Mouse (Mus musculus): ENCODE results near the gene Slc35e4. TPM values are rescaled to one million over a fixed set of nuclear protein-coding genes. Genes with fewer than 3 reads are reported as not detected.

Slc35e4 gene
- polyA plus RNA-seq, 1 experiment, result 69.6 TPM

DNA sequence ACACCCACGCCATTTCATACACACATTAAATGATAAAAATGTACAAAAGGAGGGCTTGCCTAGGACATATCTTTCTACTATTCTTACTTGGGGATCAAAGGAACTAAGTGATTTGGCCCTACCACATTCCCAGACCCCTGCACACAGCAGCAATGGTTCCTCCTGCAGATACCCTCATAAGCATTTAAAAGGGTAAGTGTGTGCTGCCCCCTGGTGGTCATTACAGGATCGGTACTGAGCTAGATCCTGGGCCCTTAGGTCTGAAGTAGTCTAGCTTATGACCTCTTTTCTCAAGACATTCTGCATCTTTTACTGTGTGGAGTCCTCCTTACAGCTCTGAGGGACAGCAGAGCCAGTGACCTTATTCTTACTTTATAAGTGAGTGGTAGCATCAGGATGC, 34.6 kb downstream of the Slc35e4 start:
- Histone ChIP-seq H3K36me3 (ENCODE audit: control insufficient read depth, insufficient read depth) (no peaks in the 10 kb centered on the region), H3K79me2 (ENCODE audit: control insufficient read depth, insufficient read depth) (no peaks in the 10 kb centered on the region), H3K4me3 (no peak overlapping the region), H3K27me3 (ENCODE audit: control insufficient read depth, insufficient read depth, insufficient read length) (no peaks in the 10 kb centered on the region), H3ac (ENCODE audit: control insufficient read depth, insufficient read length) (no peak overlapping the region), H3K4me2 (ENCODE audit: low read depth) (no peak overlapping the region)
- TF ChIP-seq TCF12 (IDR thresholded peaks at IDR 0.05; ENCODE audit: insufficient read depth, poor library complexity, severe bottlenecking), result no peak
- TF ChIP-seq MAX (IDR thresholded peaks at IDR 0.05; ENCODE audit: low read depth), result no peak
- TF ChIP-seq MYOD1 (IDR thresholded peaks at IDR 0.05; ENCODE audit: control insufficient read depth in 1 of 3, insufficient read length in 2 of 3, low read depth in 2 of 3), result no peak
- TF ChIP-seq USF1 (IDR thresholded peaks at IDR 0.05; ENCODE audit: low read depth), result no peak
- TF ChIP-seq CEBPB (IDR thresholded peaks at IDR 0.05; ENCODE audit: insufficient read depth, poor library complexity, severe bottlenecking), result no peak
- TF ChIP-seq E2F4 (IDR thresholded peaks at IDR 0.05; ENCODE audit: insufficient read depth), result no peak
- no peak for TF ChIP-seq MYOG (IDR thresholded peaks at IDR 0.05; ENCODE audit: control insufficient read depth in 1 of 3, insufficient read depth in 1 of 3, insufficient read length in 2 of 3, low read depth in 2 of 3)
- no peak for TF ChIP-seq POLR2A (IDR thresholded peaks at IDR 0.05; ENCODE audit: insufficient read length, low read depth)
- TF ChIP-seq SRF (IDR thresholded peaks at IDR 0.05; ENCODE audit: control insufficient read depth, insufficient read length, low read depth), result no peak
- TF ChIP-seq TCF3 (IDR thresholded peaks at IDR 0.05; ENCODE audit: insufficient read length, low read depth), result no peak
- TF ChIP-seq REST (IDR thresholded peaks at IDR 0.05; ENCODE audit: insufficient read depth, insufficient read length), result no peak
- no peak for TF ChIP-seq POLR2AphosphoS2 (IDR thresholded peaks at IDR 0.05; ENCODE audit: insufficient read length, low read depth)

- Histone ChIP-seq H3K79me2 (ENCODE audit: control insufficient read depth, insufficient read depth) (no peaks in the 10 kb centered on the region), H3K36me3 (ENCODE audit: control insufficient read depth, insufficient read depth) (no peaks in the 10 kb centered on the region), H3ac (ENCODE audit: control insufficient read depth, insufficient read length) (no peak overlapping the region), H3K4me2 (ENCODE audit: low read depth) (no peak overlapping the region), H3K4me3 (no peak overlapping the region), H3K27me3 (ENCODE audit: control insufficient read depth, insufficient read depth, insufficient read length) (no peaks in the 10 kb centered on the region)
- TF ChIP-seq USF1 (IDR thresholded peaks at IDR 0.05; ENCODE audit: low read depth) (peak; percentile 85), MYOG (IDR thresholded peaks at IDR 0.05; ENCODE audit: control insufficient read depth in 1 of 3, insufficient read depth in 1 of 3, insufficient read length in 2 of 3, low read depth in 2 of 3) (peak in 1 of 3 experiments; percentile 39), MYOD1 (IDR thresholded peaks at IDR 0.05; ENCODE audit: control insufficient read depth in 1 of 3, insufficient read length in 2 of 3, low read depth in 2 of 3) (peak in 1 of 3 experiments; percentile 54), CEBPB (IDR thresholded peaks at IDR 0.05; ENCODE audit: insufficient read depth, poor library complexity, severe bottlenecking) (no peak)
Measured at GRCm38 (mm10) chr11:3878660-3879059, 35.8 kb downstream of the Slc35e4 start.

GRCm38 (mm10) chr11:3876419-3876818, 38.0 kb downstream of the Slc35e4 start:
- Histone ChIP-seq H3K79me2 (ENCODE audit: control insufficient read depth, insufficient read depth) (no peaks in the 10 kb centered on the region), H3K4me3 (no peak overlapping the region), H3K4me2 (ENCODE audit: low read depth) (no peak overlapping the region), H3ac (ENCODE audit: control insufficient read depth, insufficient read length) (no peak overlapping the region), H3K27me3 (ENCODE audit: control insufficient read depth, insufficient read depth, insufficient read length) (no peaks in the 10 kb centered on the region), H3K36me3 (ENCODE audit: control insufficient read depth, insufficient read depth) (no peaks in the 10 kb centered on the region)
- TF ChIP-seq POLR2A (IDR thresholded peaks at IDR 0.05; ENCODE audit: insufficient read length, low read depth) (no peak), USF1 (IDR thresholded peaks at IDR 0.05; ENCODE audit: low read depth) (no peak), TCF3 (IDR thresholded peaks at IDR 0.05; ENCODE audit: insufficient read length, low read depth) (no peak), POLR2AphosphoS2 (IDR thresholded peaks at IDR 0.05; ENCODE audit: insufficient read length, low read depth) (no peak), TCF12 (IDR thresholded peaks at IDR 0.05; ENCODE audit: insufficient read depth, poor library complexity, severe bottlenecking) (no peak), SRF (IDR thresholded peaks at IDR 0.05; ENCODE audit: control insufficient read depth, insufficient read length, low read depth) (no peak), MAX (IDR thresholded peaks at IDR 0.05; ENCODE audit: low read depth) (no peak), MYOD1 (IDR thresholded peaks at IDR 0.05; ENCODE audit: control insufficient read depth in 1 of 3, insufficient read length in 2 of 3, low read depth in 2 of 3) (no peak)

- Histone ChIP-seq H3K27me3 (ENCODE audit: control insufficient read depth, insufficient read depth, insufficient read length) (no peaks in the 10 kb centered on the region), H3K4me3 (peak overlapping the region; percentile 27), H3K36me3 (ENCODE audit: control insufficient read depth, insufficient read depth) (no peaks in the 10 kb centered on the region), H3ac (ENCODE audit: control insufficient read depth, insufficient read length) (no peak overlapping the region), H3K4me2 (ENCODE audit: low read depth) (peak overlapping the region; percentile 90), H3K79me2 (ENCODE audit: control insufficient read depth, insufficient read depth) (no peaks in the 10 kb centered on the region)
- TF ChIP-seq MAX (IDR thresholded peaks at IDR 0.05; ENCODE audit: low read depth), result no peak
- TF ChIP-seq SRF (IDR thresholded peaks at IDR 0.05; ENCODE audit: control insufficient read depth, insufficient read length, low read depth), result no peak
- no peak for TF ChIP-seq MYOG (IDR thresholded peaks at IDR 0.05; ENCODE audit: control insufficient read depth in 1 of 3, insufficient read depth in 1 of 3, insufficient read length in 2 of 3, low read depth in 2 of 3)
- no peak for TF ChIP-seq E2F4 (IDR thresholded peaks at IDR 0.05; ENCODE audit: insufficient read depth)
- no peak for TF ChIP-seq REST (IDR thresholded peaks at IDR 0.05; ENCODE audit: insufficient read depth, insufficient read length)
- TF ChIP-seq USF1 (IDR thresholded peaks at IDR 0.05; ENCODE audit: low read depth), result no peak
- no peak for TF ChIP-seq POLR2AphosphoS2 (IDR thresholded peaks at IDR 0.05; ENCODE audit: insufficient read length, low read depth)
- TF ChIP-seq TCF12 (IDR thresholded peaks at IDR 0.05; ENCODE audit: insufficient read depth, poor library complexity, severe bottlenecking), result no peak
- no peak for TF ChIP-seq TCF3 (IDR thresholded peaks at IDR 0.05; ENCODE audit: insufficient read length, low read depth)
- no peak for TF ChIP-seq MYOD1 (IDR thresholded peaks at IDR 0.05; ENCODE audit: control insufficient read depth in 1 of 3, insufficient read length in 2 of 3, low read depth in 2 of 3)
Measured at GRCm38 (mm10) chr11:3864343-3864742, 50.1 kb downstream of the Slc35e4 start.

DNA sequence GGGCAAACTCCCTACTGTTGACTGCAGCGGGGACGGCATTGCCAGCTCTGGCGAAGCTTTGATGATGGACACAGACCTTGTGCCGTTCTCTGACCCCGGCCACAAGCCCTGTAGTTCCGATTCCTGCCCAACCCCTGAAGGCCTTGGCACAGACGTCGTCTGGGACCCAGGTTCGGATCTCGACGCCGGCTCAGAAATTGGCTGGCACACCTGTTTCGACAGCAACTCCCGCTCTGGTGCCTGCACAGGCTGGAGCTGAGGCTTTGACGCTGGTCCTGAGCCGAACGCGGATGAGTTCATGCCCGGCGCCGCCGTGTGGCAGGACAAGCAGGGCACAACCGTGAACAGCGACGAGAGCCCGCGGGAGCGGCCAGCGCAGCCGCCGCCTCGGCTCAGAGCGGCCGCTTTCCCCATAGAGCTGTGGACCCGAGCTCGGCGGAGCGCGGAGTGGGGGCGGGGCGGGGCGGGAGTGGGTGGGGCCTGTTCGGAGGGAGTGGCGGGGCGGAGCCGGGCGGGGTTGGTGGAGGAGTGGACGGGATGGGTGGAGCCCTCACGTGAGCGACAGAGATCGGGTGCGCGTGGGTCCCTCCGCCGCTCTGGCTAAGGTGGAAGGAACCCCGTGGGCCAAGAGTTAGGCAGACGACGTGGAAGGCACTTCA, 50.9 kb downstream of the Slc35e4 start, which contains the start of gene Osbp2:
Gene Osbp2 (minus strand): TSS at position 450 of the 659 bp plus-strand sequence.
- H3K79me2 ChIP-seq (ENCODE audit: control insufficient read depth, insufficient read depth), result no peaks in the 10 kb centered on the region
- H3K4me3 ChIP-seq, result peak within 1 kb of the TSS; percentile 27
- H3K4me2 ChIP-seq (ENCODE audit: low read depth), result peak within 1 kb of the TSS; percentile 90
- peak; percentile 62 for TF ChIP-seq POLR2AphosphoS2 (IDR thresholded peaks at IDR 0.05; ENCODE audit: insufficient read length, low read depth)
- peak; percentile 75 for TF ChIP-seq POLR2A (IDR thresholded peaks at IDR 0.05; ENCODE audit: insufficient read length, low read depth)
- TF ChIP-seq MYOD1 (IDR thresholded peaks at IDR 0.05; ENCODE audit: control insufficient read depth in 1 of 3, insufficient read length in 2 of 3, low read depth in 2 of 3), result peak in 1 of 3 experiments; percentile 25
- TF ChIP-seq E2F4 (IDR thresholded peaks at IDR 0.05; ENCODE audit: insufficient read depth), result no peak
- TF ChIP-seq MYOG (IDR thresholded peaks at IDR 0.05; ENCODE audit: control insufficient read depth in 1 of 3, insufficient read depth in 1 of 3, insufficient read length in 2 of 3, low read depth in 2 of 3), result peak in 1 of 3 experiments; percentile 50
- H3K36me3 ChIP-seq (ENCODE audit: control insufficient read depth, insufficient read depth), result no peaks in the 10 kb centered on the region
- H3ac ChIP-seq (ENCODE audit: control insufficient read depth, insufficient read length), result peak within 1 kb of the TSS; percentile 1
- no peaks in the 10 kb centered on the region for H3K27me3 ChIP-seq (ENCODE audit: control insufficient read depth, insufficient read depth, insufficient read length)

Data from myocyte (in vitro differentiated cells).